Mouse (Mus musculus) thymus, postnatal 4 days (tissue): ENCODE results near the gene Pramel3.
"Not testable (repeated sequence)": the region's sequence is repeated elsewhere in the genome, so short reads cannot be mapped to it uniquely, and the experiment has no call there.

Experiments
- DNase-seq: peaks from one replicate; pipeline ENCODE4 v3.0.0; 2021

Pramel3 gene

GRCm38 (mm10) chrX:135302007-135302406 lies at the start of gene Pramel3:
Gene Pramel3, plus strand, starts transcription at chrX:135302307.
- not testable (repeated sequence) for DNase-seq

- DNase-seq, result not testable (repeated sequence)
These were observed 58.6 kb downstream of the Pramel3 start for GRCm38 (mm10) chrX:135360685-135361084.

DNA sequence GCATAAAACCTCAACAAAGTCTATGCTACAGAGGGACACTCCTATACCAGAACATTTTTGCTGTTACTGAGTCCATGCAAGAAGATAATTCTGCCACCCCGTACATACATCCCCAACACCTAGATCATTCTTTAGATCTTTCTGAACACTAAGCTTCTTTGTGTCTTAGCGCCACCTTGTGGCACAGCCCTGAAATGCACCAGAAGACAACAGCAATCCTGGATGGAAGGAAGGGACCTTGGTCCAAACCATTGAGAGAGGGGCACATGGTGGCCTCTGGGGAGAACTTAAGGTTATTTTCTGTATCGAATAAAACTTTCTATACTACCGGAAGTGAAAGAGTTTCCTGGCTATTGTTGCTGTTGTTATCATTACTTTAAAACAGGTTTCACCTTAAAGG lies 59.8 kb downstream of the Pramel3 start:
- not testable (repeated sequence) for DNase-seq
